Mouse (Mus musculus): ENCODE measurements around the gene Ctsk. TPM values are rescaled to one million over a fixed set of nuclear protein-coding genes. Genes with fewer than 3 reads are reported as not detected.
A peak's percentile ranks its signal among the peaks of the same experiment; 100 is the strongest.

The Ctsk gene
- total and polyA plus RNA-seq, 3 experiments: 0.08 to 0.10 TPM; not detected in 1

- no peaks in the 10 kb centered on the region for H3K27me3 ChIP-seq (ENCODE audit: control insufficient read depth in 1 of 2, insufficient read depth in 2 of 2, low read length in 2 of 2)
- peaks cover 14 to 17% of the 10 kb centered on the region in 2 experiments for H3K4me1 ChIP-seq (ENCODE audit: control insufficient read depth in 1 of 2, insufficient read depth in 2 of 2, low read length in 2 of 2)
- H3K79me2 ChIP-seq (ENCODE audit: control insufficient read depth, insufficient read depth, low read length, poor library complexity): no peaks in the 10 kb centered on the region
- no peaks in the 10 kb centered on the region for H3K9me3 ChIP-seq (replicated peaks; ENCODE audit: insufficient read depth, low read length)
- H3K27ac ChIP-seq (ENCODE audit: control insufficient read depth, low read depth, low read length): 0 out of 2 replicates have a peak overlapping the region, but pooled peaks have one; percentile 5
- DNase-seq (ENCODE audit: low read depth, low spot score): peak; percentile 92
- TF ChIP-seq E2F4 (IDR thresholded peaks at IDR 0.05; ENCODE audit: borderline replicate concordance, low read depth, low read length) (no peak), MEF2A (IDR thresholded peaks at IDR 0.05; ENCODE audit: extremely low read depth, insufficient replicate concordance, low read depth, low read length, poor library complexity, severe bottlenecking) (no peak), GATA1 (IDR thresholded peaks at IDR 0.05; ENCODE audit: low read depth, low read length) (peak; percentile 16; the same call in 1 of the 2 replicates), TBP (IDR thresholded peaks at IDR 0.05; ENCODE audit: low read depth, low read length) (0 out of 2 replicates have a peak, but pooled peaks have one; percentile 22)
- H3K9ac ChIP-seq (ENCODE audit: control insufficient read depth, low read depth, low read length, poor library complexity, severe bottlenecking): no peak overlapping the region; the same call in 1 of the 2 replicates
- no peak overlapping the region for H3K4me3 ChIP-seq (ENCODE audit: control insufficient read depth in 1 of 2, insufficient read depth in 1 of 2, low read depth in 2 of 2, low read length in 2 of 2)
- peaks cover 0 to 15% of the 10 kb centered on the region in 2 experiments; a peak in 2 of 4 replicates for H3K36me3 ChIP-seq (ENCODE audit: control insufficient read depth in 1 of 2, insufficient read depth in 2 of 2, low read length in 2 of 2)
These were observed 12.6 kb downstream of the Ctsk start for GRCm38 (mm10) chr3:95511611-95512180.

DNA sequence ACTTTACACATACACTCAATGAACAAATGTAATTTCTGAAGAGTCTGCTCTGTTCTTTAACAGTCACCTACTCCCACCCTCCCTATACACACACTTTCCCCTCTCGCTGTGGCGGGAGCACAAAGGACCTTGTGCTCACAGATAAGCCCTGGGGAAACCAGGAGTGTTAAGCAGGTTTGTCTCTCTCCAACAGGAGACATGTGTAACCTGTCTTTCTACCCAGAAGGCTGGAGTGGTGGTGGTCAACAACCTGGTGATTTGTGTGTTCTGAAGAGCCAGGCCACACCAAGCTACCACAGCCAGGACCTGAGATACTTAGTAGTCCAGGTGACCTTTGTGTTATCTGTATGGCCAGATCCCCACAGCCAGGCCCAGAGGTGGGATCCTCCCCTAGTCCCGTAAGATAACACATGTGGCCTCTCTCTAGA, 17.6 kb downstream of the Ctsk start:
- Histone ChIP-seq H3K27me3 (ENCODE audit: control insufficient read depth in 1 of 2, insufficient read depth in 2 of 2, low read length in 2 of 2) (no peaks in the 10 kb centered on the region), H3K9me3 (replicated peaks; ENCODE audit: insufficient read depth, low read length) (no peaks in the 10 kb centered on the region), H3K9ac (ENCODE audit: control insufficient read depth, low read depth, low read length, poor library complexity, severe bottlenecking) (no peak overlapping the region), H3K79me2 (ENCODE audit: control insufficient read depth, insufficient read depth, low read length, poor library complexity) (no peaks in the 10 kb centered on the region), H3K4me1 (ENCODE audit: control insufficient read depth in 1 of 2, insufficient read depth in 2 of 2, low read length in 2 of 2) (peaks cover 27 to 43% of the 10 kb centered on the region in 2 experiments), H3K36me3 (ENCODE audit: control insufficient read depth in 1 of 2, insufficient read depth in 2 of 2, low read length in 2 of 2) (peaks cover 0 to 38% of the 10 kb centered on the region in 2 experiments; a peak in 2 of 4 replicates), H3K4me3 (ENCODE audit: control insufficient read depth in 1 of 2, insufficient read depth in 1 of 2, low read depth in 2 of 2, low read length in 2 of 2) (no peak overlapping the region), H3K27ac (ENCODE audit: control insufficient read depth, low read depth, low read length) (peak overlapping the region; percentile 3; the same call in 1 of the 2 replicates)
- TF ChIP-seq ZMIZ1 (IDR thresholded peaks at IDR 0.05; ENCODE audit: low read depth, low read length) (no peak), TBP (IDR thresholded peaks at IDR 0.05; ENCODE audit: low read depth, low read length) (0 out of 2 replicates have a peak, but pooled peaks have one; percentile 30), TAL1 (IDR thresholded peaks at IDR 0.05; ENCODE audit: low read length) (peak; percentile 80), UBTF (IDR thresholded peaks at IDR 0.05; ENCODE audit: borderline replicate concordance, insufficient read depth, low read depth, low read length) (no peak), GATA1 (IDR thresholded peaks at IDR 0.05; ENCODE audit: low read depth, low read length) (peak; percentile 67), KAT2A (conservative IDR thresholded peaks at IDR 0.05; ENCODE audit: low read depth, low read length) (no peak)
- peak; percentile 66 for DNase-seq (ENCODE audit: low read depth, low spot score)

- peak overlapping the region; percentile 35 for H3K9ac ChIP-seq (ENCODE audit: control insufficient read depth, low read depth, low read length, poor library complexity, severe bottlenecking)
- no peaks in the 10 kb centered on the region for H3K79me2 ChIP-seq (ENCODE audit: control insufficient read depth, insufficient read depth, low read length, poor library complexity)
- H3K4me1 ChIP-seq (ENCODE audit: control insufficient read depth in 1 of 2, insufficient read depth in 2 of 2, low read length in 2 of 2): peaks cover 23 to 37% of the 10 kb centered on the region in 2 experiments
- peaks cover 0 to 34% of the 10 kb centered on the region in 2 experiments; a peak in 2 of 4 replicates for H3K36me3 ChIP-seq (ENCODE audit: control insufficient read depth in 1 of 2, insufficient read depth in 2 of 2, low read length in 2 of 2)
- peak; percentile 95 for DNase-seq (ENCODE audit: low read depth, low spot score)
- H3K27me3 ChIP-seq (ENCODE audit: control insufficient read depth in 1 of 2, insufficient read depth in 2 of 2, low read length in 2 of 2): no peaks in the 10 kb centered on the region
- TF ChIP-seq CTCF (IDR thresholded peaks at IDR 0.05 in 2 of 3, conservative IDR thresholded peaks at IDR 0.05 in 1 of 3; ENCODE audit: control insufficient read depth in 1 of 3, insufficient read depth in 1 of 3, low read depth in 2 of 3, low read length in 3 of 3, poor library complexity in 1 of 3, severe bottlenecking in 1 of 3) (peak in 1 of 3 experiments; percentile 100; a peak in 2 of 6 replicates), EP300 (IDR thresholded peaks at IDR 0.05; ENCODE audit: low read depth in 1 of 2, low read length in 2 of 2) (no peak), MXI1 (IDR thresholded peaks at IDR 0.05; ENCODE audit: low read depth, low read length) (no peak), TBP (IDR thresholded peaks at IDR 0.05; ENCODE audit: low read depth, low read length) (peak; percentile 65), GATA1 (IDR thresholded peaks at IDR 0.05; ENCODE audit: low read depth, low read length) (peak; percentile 70), SMC3 (IDR thresholded peaks at IDR 0.05; ENCODE audit: low read depth, low read length) (no peak), KAT2A (conservative IDR thresholded peaks at IDR 0.05; ENCODE audit: low read depth, low read length) (no peak), ELF1 (IDR thresholded peaks at IDR 0.05; ENCODE audit: low read depth, low read length) (no peak), SIN3A (IDR thresholded peaks at IDR 0.05; ENCODE audit: low read length) (no peak), MAX (IDR thresholded peaks at IDR 0.05; ENCODE audit: low read length) (no peak), NRF1 (IDR thresholded peaks at IDR 0.05; ENCODE audit: insufficient read depth, low read depth, low read length, poor library complexity, severe bottlenecking) (no peak), ETS1 (IDR thresholded peaks at IDR 0.05; ENCODE audit: low read depth, low read length) (no peak), JUND (IDR thresholded peaks at IDR 0.05; ENCODE audit: low read depth, low read length) (no peak), CHD1 (IDR thresholded peaks at IDR 0.05; ENCODE audit: low read depth, low read length) (no peak), POLR2AphosphoS5 (IDR thresholded peaks at IDR 0.05; ENCODE audit: borderline replicate concordance, low read depth, low read length) (peak; percentile 39; the same call in 1 of the 2 replicates), UBTF (IDR thresholded peaks at IDR 0.05; ENCODE audit: borderline replicate concordance, insufficient read depth, low read depth, low read length) (peak; percentile 55; the same call in 1 of the 2 replicates)
- H3K4me3 ChIP-seq (ENCODE audit: control insufficient read depth in 1 of 2, insufficient read depth in 1 of 2, low read depth in 2 of 2, low read length in 2 of 2): no peak overlapping the region; a peak in 1 of 4 replicates
- H3K27ac ChIP-seq (ENCODE audit: control insufficient read depth, low read depth, low read length): no peak overlapping the region
- no peaks in the 10 kb centered on the region for H3K9me3 ChIP-seq (replicated peaks; ENCODE audit: insufficient read depth, low read length)
These were observed 18.4 kb downstream of the Ctsk start for GRCm38 (mm10) chr3:95517493-95517898.

Measured in MEL (cell line).